In the genomic region with DNA sequence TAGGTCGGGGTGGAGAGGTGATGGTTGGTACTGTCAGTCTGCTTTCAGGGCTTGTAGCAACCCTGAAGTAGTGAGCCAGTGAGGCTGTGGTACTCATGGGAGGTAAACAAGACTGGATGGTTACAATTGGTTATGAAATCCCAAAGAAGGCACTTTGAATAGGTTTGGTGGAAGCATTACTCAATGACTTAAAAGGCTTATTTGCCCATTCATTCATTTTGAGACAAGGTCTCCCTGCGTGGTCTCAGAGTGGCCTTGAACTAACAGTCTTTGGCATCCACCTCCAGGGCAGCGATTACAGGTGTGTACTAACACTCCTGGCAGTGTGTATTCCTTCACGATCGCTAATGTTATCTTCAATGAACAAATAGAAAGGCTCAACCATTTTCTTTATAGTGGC, we compare ENCODE assay signal across 12 mouse cellular contexts.
"Had no signal": no experiment of that assay in that cellular context is flagged by ENCODE, and none has a peak within 500 bp of the region (broad histone marks: within the 10 kb centered on the region; RNA-seq: fewer than 3 reads in every experiment).

No protein-coding gene starts in this region.

- H3K36me3 ChIP-seq: kidney, embryonic 15.5 days; limb, embryonic 15.5 days; lung, embryonic 15.5 days; midbrain, embryonic 15.5 days; neural tube, embryonic 12.5 days; stomach, embryonic 15.5 days had no signal

- ATAC-seq: midbrain, embryonic 15.5 days had no signal

- H3K27ac ChIP-seq: hindbrain, embryonic 14.5 days; kidney, embryonic 15.5 days; limb, embryonic 15.5 days; lung, embryonic 15.5 days; midbrain, embryonic 15.5 days; neural tube, embryonic 12.5 days; stomach, embryonic 15.5 days had no signal

- H3K9me3 ChIP-seq: kidney, embryonic 15.5 days; limb, embryonic 15.5 days; lung, embryonic 15.5 days; midbrain, embryonic 15.5 days; neural tube, embryonic 12.5 days; stomach, embryonic 15.5 days had no signal

- DNase-seq: kidney, postnatal 14 days; lung, postnatal 4 days; right cerebral cortex, postnatal 4 days; thymus, adult 2 months; thymus, postnatal 25 days had no signal

- H3K9ac ChIP-seq: hindbrain, embryonic 14.5 days; kidney, embryonic 15.5 days; limb, embryonic 15.5 days; lung, embryonic 15.5 days; midbrain, embryonic 15.5 days; neural tube, embryonic 12.5 days; stomach, embryonic 15.5 days had no signal

- H3K4me3 ChIP-seq: kidney, embryonic 15.5 days; limb, embryonic 15.5 days; lung, embryonic 15.5 days; midbrain, embryonic 15.5 days; neural tube, embryonic 12.5 days; stomach, embryonic 15.5 days had no signal

- H3K4me2 ChIP-seq: hindbrain, embryonic 14.5 days; kidney, embryonic 15.5 days; limb, embryonic 15.5 days; lung, embryonic 15.5 days; midbrain, embryonic 15.5 days; neural tube, embryonic 12.5 days; stomach, embryonic 15.5 days had no signal

- H3K27me3 ChIP-seq: kidney, embryonic 15.5 days; limb, embryonic 15.5 days; lung, embryonic 15.5 days; midbrain, embryonic 15.5 days; neural tube, embryonic 12.5 days; stomach, embryonic 15.5 days had no signal
